Mouse (Mus musculus) erythroid progenitor cell, adult 5-6 weeks (primary cell): ENCODE results near the gene Cck. TPM values are rescaled to one million over a fixed set of nuclear protein-coding genes. Genes with fewer than 3 reads are reported as not detected.
A peak's percentile ranks its signal among the peaks of the same experiment; 100 is the strongest.

Source experiments
- ATAC-seq: replicated peaks from 2 replicates; pipeline ENCODE4 v1.8.0; 2016; ENCODE audit warnings: moderate number of reproducible peaks, mild to moderate bottlenecking, moderate TSS enrichment, inconsistent platforms; ENCODE audit not compliant: poor library complexity, low FRiP score, severe bottlenecking
- total RNA-seq, 2 experiments: library from RNA; stranded (forward) in 1 of 2; stranded (reverse) in 1 of 2; fragments of 150-400 nt in 1 of 2; fragments of 186-747, 209-891 nt in 1 of 2; gene quantifications; 2 replicates each; pipeline versions ENCODE4 v1.2.3 to v1.2.4; 2015 to 2017; ENCODE audit warnings: low replicate concordance in 2 of 2

Gene Cck
- total RNA-seq, 2 experiments from 2014 or later = not detected

DNA sequence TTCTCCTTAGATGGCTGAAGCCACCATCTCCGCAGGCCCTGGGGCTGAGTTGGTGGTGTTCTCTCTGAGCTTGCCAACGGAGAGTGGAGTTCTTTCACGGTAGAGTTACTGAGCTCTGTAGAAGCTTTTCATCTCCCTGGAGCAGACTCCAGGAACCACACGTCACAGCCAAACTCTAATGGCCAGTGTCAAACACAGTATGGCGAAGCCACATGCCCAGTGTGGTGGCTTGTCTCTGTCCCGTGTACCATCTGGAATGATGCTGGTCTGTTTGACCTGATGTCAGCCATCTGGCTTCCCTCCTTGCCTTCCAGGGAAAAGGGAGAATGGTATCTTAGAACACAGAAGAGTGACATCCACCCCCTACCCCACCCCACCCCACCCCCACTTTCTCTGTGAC, 25.8 kb downstream of the Cck start:
- ATAC-seq = no peak

DNA sequence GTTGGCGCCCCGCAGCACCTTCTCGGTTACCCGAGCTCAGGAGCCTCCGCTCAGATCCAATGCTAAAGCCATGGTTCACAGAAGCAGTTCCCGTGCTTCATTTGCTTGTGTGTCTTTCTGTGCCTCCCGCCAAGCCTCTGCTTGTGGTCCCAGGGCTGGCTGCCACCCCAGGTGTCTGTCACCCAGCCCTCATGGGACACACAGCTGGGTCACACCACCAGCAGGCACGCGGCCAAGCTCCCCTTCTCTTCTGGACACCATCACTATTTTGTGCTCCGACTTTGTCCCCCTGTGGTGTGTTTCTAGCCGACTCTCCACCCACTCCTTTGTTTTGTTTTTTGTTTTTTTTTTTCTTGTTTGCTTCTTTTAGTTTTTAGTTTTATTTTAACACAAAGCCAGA, 28.0 kb downstream of the Cck start:
- no peak for ATAC-seq

DNA sequence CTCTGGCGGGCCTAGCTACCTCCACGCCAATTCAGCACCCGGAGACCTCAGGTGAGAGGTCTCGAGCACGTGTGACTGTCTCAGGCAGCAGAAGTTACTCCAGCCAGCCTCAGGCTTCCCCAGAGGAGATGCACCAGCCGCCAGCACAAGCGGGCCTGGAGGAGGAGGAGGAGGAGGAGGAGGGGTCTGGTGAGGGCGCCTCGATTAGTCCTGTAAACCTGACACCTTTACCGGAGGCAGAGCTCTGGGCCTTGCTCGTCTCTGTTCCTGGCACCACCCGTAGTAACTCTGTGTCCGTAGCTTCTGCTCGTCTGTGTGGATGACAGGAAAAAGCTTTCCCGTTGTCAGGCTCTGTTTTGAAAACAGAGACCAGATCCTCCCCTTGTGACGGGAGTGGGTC, 35.0 kb downstream of the Cck start:
- ATAC-seq = no peak

DNA sequence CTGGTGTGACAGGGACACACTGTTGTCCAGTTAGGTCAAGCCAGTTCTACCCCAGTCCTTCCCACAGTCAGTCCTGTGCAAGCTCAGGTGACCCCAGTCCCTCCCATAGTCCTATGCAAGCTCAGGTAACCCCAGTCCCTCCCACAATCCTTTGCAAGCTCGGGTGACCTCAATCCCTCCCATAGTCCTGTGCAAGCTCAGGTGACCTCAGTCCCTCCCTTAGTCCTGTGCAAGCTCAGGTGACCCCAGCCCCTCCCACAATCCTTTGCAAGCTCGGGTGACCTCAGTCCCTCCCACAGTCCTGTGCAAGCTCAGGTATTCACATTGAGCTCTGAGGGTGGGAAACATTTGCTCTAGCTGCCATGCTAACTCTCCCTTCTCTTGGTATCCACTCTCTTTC, 35.5 kb downstream of the Cck start:
- no peak for ATAC-seq

GRCm38 (mm10) chr9:121458466-121458865, 37.0 kb downstream of the Cck start:
- ATAC-seq = peak; percentile 62; the same call in 1 of the 2 replicates

GRCm38 (mm10) chr9:121456739-121457515, 38.6 kb downstream of the Cck start:
- no peak for ATAC-seq

- ATAC-seq = no peak
Measured at GRCm38 (mm10) chr9:121454891-121455290, 40.6 kb downstream of the Cck start.

DNA sequence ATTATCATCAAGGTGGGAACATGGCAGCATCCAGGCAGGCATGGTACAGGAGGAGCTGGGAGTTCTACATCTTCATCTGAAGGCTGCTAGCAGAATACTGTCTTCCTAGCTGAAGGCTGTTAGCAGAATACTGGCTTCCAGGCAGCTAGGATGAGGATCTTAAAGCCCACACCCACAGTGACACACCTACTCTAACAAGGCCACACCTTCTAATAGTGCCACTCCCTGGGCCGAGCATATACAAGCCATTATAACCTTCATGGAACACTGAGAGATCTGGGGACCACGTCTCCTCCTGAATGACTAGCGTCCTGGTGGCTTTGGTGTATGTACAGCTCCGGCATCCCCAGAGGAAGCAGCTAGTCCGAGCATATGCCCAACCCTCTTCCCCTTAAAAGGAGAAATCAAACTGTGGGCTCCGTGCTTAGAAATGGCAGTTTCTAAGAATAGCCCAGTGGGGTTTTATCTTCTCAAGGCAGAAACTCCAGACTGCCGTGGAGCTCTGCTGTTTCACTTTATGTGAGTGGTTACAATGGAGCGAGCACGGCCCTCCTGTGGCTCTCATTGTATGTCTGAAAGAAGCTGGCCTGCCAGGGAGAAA, 43.1 kb downstream of the Cck start:
- peak; percentile 83 for ATAC-seq

DNA sequence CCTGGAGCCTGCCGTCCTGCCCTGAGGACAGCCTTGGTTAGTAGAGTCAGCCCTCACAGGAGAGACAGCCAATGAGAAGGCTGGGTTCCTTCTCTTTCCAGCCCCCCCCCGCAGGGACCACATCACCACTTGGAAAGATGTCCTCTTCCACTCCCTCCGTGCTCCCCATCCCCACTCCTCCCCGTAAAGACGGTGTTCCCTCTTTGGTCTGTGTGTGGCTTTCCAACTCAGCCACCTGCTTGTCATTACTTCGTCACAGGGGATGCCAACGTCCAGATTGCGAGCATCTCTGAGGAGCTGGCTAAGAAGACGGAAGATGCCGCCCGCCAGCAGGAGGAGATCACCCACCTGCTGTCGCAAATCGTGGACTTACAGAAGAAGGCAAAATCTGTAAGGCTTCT, 49.1 kb downstream of the Cck start:
- ATAC-seq = no peak

DNA sequence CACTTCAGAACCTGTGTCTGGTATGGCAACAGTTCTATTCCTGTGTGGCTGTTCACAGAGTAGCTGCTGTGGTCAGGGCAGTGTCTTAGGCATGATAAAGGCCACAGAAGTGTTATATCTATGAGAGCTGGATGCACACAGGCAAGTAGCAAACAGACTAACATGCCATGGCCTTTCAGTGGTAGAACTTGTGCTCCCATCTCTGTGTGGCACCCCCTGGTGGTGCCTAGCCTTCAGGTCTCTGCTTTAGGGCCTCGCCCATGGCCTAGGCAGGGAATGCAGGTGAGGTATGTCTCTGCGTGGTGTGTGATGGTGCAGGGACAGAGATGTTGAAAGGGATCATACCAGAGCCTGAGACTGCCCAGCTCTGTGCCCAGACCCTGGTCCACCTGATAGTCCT, 50.1 kb downstream of the Cck start:
- ATAC-seq = peak; percentile 89

DNA sequence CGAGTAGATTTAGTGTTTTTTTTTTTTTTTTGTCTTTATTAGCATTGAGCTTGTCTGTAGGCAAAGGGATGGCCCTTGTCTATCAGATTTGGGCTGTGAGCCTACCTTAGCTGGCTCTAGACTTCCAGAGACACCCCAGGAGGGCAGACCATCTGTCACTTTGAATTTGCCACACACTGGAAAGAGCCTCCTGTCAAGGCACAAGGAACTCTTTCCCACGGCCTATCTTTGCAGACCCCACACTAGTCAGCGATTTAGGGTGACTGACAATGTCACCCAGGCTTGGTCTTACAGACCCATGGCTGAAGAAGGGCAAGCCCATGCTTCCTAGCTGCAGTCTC, 51.2 kb downstream of the Cck start:
- no peak for ATAC-seq

DNA sequence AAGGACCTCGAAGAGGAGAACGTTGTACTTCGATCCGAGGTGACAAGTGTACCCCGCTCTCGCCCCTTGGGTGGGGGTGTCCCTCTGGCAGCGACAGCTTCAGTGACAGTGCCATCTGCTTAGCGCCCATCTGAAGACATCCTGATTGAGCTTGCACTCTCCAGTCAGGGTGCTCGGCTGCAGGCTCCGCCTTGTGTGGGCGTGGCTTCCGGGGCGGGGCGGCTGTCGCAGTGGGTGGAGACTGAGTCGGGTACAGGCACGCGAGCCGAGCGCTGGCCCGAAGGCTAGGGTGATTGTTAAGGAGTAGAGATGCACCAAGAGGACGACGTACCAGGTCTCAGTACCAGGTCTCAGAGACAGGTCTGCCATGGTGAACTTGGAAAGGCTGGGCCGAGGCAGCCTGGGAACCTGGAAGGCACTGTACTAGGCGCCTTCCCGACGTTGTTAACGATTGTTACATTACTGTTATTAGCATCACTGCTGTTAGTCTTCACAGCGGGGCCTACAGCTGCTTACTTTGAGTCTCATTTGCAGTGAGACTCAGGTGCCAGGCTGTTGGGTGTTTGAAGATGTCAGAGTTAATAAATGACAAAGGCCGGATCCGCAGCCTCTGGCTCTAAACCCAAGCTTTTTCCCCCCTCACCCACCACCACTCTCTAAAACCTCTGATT, 51.7 kb downstream of the Cck start:
- ATAC-seq = no peak

DNA sequence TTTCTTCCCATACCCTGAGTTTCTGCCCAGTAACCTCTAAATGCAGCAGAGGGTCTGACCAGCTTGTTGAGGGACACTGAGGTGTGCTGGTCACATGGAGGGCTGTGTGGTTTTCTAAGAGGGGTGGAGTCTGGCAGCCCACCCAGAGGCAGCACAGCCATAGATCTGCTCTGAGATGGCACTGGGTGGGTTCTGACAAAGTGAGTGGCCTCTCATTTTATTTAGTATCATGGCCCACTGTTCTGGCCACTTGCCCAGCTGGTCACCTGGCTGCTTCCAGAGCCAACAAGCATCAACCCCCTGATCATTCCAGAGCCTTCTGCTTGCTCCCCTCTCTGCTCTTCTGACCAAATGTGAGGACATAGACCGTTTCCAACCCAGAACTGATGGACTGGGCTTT, 53.3 kb downstream of the Cck start:
- ATAC-seq = no peak

Other genes starting within 250 kb of the Cck start
- gene Ulk4, start 218.5 kb downstream of the Cck start, total RNA-seq (2015; ENCODE audit: low replicate concordance) = 2.5 TPM in 1 of 2 replicates, not detected in the other
- 3.1 TPM in 1 of 2 replicates, not detected in the other for gene Ulk4, start 218.5 kb downstream of the Cck start, total RNA-seq (2017; ENCODE audit: low replicate concordance)
- 13.4 and 14.4 TPM in 2 replicates for gene Trak1, start 198.2 kb downstream of the Cck start, total RNA-seq (2015; ENCODE audit: low replicate concordance)
- 5.8 and 7.2 TPM in 2 replicates for gene Trak1, start 198.2 kb downstream of the Cck start, total RNA-seq (2017; ENCODE audit: low replicate concordance)
- gene Lyzl4, start 146.4 kb upstream of the Cck start, total RNA-seq (2015; ENCODE audit: low replicate concordance) = not detected in 2 replicates
- gene Lyzl4, start 146.4 kb upstream of the Cck start, total RNA-seq (2017; ENCODE audit: low replicate concordance) = not detected in 2 replicates
- 0.36 TPM in 1 of 2 replicates, not detected in the other for gene Vipr1, start 147.0 kb upstream of the Cck start, total RNA-seq (2015; ENCODE audit: low replicate concordance)
- gene Vipr1, start 147.0 kb upstream of the Cck start, total RNA-seq (2017; ENCODE audit: low replicate concordance) = 0.64 TPM in 1 of 2 replicates, not detected in the other
- 4.3 and 5.9 TPM in 2 replicates for gene Sec22c, start 209.8 kb upstream of the Cck start, total RNA-seq (2015; ENCODE audit: low replicate concordance)
- gene Sec22c, start 209.8 kb upstream of the Cck start, total RNA-seq (2017; ENCODE audit: low replicate concordance) = 2.6 and 4.8 TPM in 2 replicates
- 8.8 and 47.2 TPM in 2 replicates for gene Ss18l2, start 214.6 kb upstream of the Cck start, total RNA-seq (2015; ENCODE audit: low replicate concordance)
- 17.2 and 52.3 TPM in 2 replicates for gene Ss18l2, start 214.6 kb upstream of the Cck start, total RNA-seq (2017; ENCODE audit: low replicate concordance)
- 225 and 240 TPM in 2 replicates for gene Nktr, start 223.5 kb upstream of the Cck start, total RNA-seq (2015; ENCODE audit: low replicate concordance)
- gene Nktr, start 223.5 kb upstream of the Cck start, total RNA-seq (2017; ENCODE audit: low replicate concordance) = 322 and 375 TPM in 2 replicates